Mouse (Mus musculus): ENCODE measurements around the gene Mier3. TPM values are rescaled to one million over a fixed set of nuclear protein-coding genes. Genes with fewer than 3 reads are reported as not detected.
"Not testable (repeated sequence)": the region's sequence is repeated elsewhere in the genome, so short reads cannot be mapped to it uniquely, and the experiment has no call there.

The Mier3 gene
- polyA plus RNA-seq, 1 experiment from 2014 or later: 20.6 TPM

DNA sequence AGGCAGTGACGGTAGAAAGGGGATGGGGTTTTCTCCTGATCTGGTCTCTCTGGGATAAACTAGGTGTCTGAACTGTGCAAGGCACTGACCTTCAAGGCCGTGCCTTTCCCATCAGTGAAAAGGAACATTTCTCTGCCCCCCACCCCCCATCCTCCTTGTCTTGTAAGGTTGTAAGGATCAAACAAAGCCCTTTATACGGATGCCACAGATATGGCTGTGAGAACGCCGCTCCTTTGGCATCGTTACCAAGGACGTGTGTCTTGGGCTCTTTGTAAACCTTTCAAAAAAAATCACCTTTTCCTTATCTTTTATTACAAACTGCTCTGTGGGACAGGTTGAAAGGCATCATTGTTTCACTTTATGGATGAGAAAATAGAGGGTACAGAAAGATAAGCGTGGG, 21.3 kb upstream of the Mier3 start:
- Histone ChIP-seq H3K9me3 (replicated peaks) (no peaks in the 10 kb centered on the region), H3K4me2 (no peak overlapping the region), H3K4me1 (peaks cover 19% of the 10 kb centered on the region), H3K36me3 (no peaks in the 10 kb centered on the region), H3K4me3 (replicated peaks) (no peak overlapping the region), H3K9ac (no peak overlapping the region), H3K27me3 (no peaks in the 10 kb centered on the region), H3K27ac (no peak overlapping the region)
- no peak for ATAC-seq (replicated peaks; ENCODE audit: low FRiP score)
- WGBS: 77% methylated on average over 8 of the region's 8 CpGs

DNA sequence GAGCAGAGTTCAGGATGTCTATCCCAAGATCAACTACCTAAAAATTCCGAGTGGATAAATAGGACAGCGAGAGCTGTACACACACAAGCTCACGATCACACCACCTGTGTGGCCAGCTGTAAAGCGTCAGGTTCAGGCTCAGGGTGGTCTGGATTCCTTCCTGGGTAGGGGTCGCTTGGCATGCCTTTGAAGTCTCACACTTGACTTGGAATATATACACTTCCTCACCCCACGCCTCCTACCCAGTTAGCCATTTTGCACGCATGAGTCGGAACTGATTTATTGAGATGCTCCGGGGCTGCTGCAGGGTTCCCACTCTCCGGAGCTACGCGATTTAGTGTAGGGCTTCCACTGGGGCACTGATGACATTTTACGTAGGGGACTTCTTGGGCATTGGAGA, 20.7 kb upstream of the Mier3 start:
- Histone ChIP-seq H3K27ac (no peak overlapping the region), H3K4me1 (peaks cover 19% of the 10 kb centered on the region), H3K4me2 (peak overlapping the region; percentile 33), H3K4me3 (replicated peaks) (no peak overlapping the region), H3K9ac (no peak overlapping the region), H3K27me3 (no peaks in the 10 kb centered on the region), H3K36me3 (no peaks in the 10 kb centered on the region), H3K9me3 (replicated peaks) (no peaks in the 10 kb centered on the region)
- ATAC-seq (replicated peaks; ENCODE audit: low FRiP score): 0 out of 2 replicates have a peak, but pooled peaks have one; percentile 35
- WGBS: 23% methylated on average over 13 of the region's 13 CpGs

DNA sequence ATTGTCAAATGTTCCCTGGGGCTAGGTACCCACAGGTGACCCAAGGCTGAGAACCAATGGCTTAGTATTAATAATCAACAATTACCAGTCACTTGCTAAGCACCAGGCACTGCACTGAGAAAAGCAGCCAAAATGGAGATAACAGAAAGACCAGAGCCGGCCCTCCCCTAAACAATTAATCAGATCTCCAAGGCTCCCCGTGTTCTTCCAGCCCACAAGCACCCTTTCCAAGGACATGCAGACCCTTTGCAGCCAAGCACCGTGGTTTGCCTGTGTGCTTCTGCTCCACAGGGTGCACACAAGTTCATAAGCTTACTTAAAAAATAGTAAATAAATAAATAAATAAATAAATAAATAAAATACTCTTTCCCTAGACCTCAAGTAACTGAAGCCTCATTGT, 20.2 kb upstream of the Mier3 start:
- Histone ChIP-seq H3K36me3 (no peaks in the 10 kb centered on the region), H3K27ac (no peak overlapping the region), H3K4me3 (replicated peaks) (no peak overlapping the region), H3K4me1 (peaks cover 19% of the 10 kb centered on the region), H3K9me3 (replicated peaks) (no peaks in the 10 kb centered on the region), H3K27me3 (no peaks in the 10 kb centered on the region), H3K9ac (no peak overlapping the region), H3K4me2 (peak overlapping the region; percentile 33)
- 56% methylated on average over 3 of the region's 3 CpGs for WGBS
- no peak for ATAC-seq (replicated peaks; ENCODE audit: low FRiP score)

DNA sequence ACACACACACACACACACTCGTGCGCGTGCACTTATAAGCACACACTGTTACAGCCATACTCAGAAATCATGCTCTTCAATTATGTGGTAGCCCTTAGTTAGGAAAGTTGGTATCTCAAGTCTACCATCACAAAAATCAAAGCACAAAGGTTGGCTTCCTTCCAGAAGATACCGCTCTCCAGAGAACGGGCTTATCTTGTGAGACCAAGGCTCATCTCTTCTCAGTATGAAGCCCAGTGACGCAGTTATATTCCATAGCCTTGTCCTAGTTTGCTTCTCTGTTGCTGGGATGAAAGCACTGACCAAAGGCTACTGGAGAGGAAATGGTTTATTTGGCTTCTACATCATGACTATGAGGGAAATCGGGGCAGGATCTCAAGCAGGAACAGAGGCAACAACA, 12.8 kb upstream of the Mier3 start:
- no peak overlapping the region for H3K4me2 ChIP-seq
- no peaks in the 10 kb centered on the region for H3K27me3 ChIP-seq
- no peaks in the 10 kb centered on the region for H3K9me3 ChIP-seq (replicated peaks)
- H3K27ac ChIP-seq: no peak overlapping the region
- H3K4me1 ChIP-seq: no peaks in the 10 kb centered on the region
- H3K9ac ChIP-seq: no peak overlapping the region
- no peak overlapping the region for H3K4me3 ChIP-seq (replicated peaks)
- H3K36me3 ChIP-seq: no peaks in the 10 kb centered on the region
- no peak for ATAC-seq (replicated peaks; ENCODE audit: low FRiP score)
- WGBS: 93% methylated on average over 7 of the region's 7 CpGs

DNA sequence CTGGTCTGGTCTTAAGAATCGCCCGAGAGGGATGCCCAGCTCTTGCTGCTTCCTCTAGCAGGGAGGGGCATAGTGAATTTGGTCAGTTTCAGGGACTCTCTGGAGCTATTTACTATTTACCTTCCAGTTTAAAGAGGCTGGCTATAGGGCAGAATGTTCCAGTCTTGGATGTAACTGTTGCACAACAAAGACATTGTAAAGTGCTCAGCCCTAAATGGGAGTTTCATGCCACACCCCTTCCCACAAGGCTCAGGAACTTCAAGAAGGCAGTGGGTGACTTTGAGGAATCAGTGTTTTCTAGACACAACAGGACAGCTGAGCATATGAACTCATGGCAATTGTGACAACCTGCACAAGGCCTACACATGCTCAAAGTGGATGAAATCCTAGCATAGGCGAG, 3.9 kb upstream of the Mier3 start:
- no peak for ATAC-seq (replicated peaks; ENCODE audit: low FRiP score)
- 87% methylated on average over 3 of the region's 3 CpGs for WGBS
- H3K9ac ChIP-seq: no peak overlapping the region
- H3K4me1 ChIP-seq: no peaks in the 10 kb centered on the region
- no peaks in the 10 kb centered on the region for H3K27me3 ChIP-seq
- no peak overlapping the region for H3K27ac ChIP-seq
- peaks cover 6% of the 10 kb centered on the region; the same call in 1 of the 2 replicates for H3K9me3 ChIP-seq (replicated peaks)
- H3K36me3 ChIP-seq: no peaks in the 10 kb centered on the region
- H3K4me2 ChIP-seq: no peak overlapping the region
- no peak overlapping the region for H3K4me3 ChIP-seq (replicated peaks)

DNA sequence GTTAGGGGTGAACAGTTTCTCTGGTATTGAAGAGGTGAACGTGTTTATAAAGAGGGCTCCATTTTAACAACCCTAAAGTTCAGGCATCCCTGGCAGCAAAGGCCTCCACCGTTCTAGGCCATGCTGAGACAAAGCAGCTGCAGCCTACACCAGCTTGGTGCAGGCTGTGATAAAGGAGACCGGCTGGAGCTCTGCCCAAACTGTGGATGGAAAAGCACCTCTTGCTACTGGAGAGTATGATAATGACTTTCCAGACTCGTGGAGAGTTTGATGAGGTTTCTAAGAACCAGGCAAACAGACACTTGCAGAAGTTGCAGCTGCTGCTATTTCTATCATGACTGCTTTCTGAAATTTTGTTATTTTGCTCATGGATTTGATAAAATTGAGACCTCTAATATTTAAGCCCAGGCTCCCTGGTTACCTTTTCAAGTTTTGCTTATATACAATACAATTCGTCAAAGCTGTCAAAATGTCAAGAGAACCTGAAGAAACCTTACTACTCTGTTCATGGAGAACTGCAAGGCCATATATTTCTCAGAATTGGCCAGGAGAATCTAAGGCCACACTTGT, 3.4 kb downstream of the Mier3 start:
- Histone ChIP-seq H3K4me2 (no peak overlapping the region), H3K27me3 (0 out of 2 replicates have a peak, but pooled peaks cover 4% of the 10 kb centered on the region), H3K9me3 (replicated peaks) (no peaks in the 10 kb centered on the region), H3K4me3 (replicated peaks) (no peak overlapping the region), H3K27ac (no peak overlapping the region), H3K4me1 (peaks cover 14% of the 10 kb centered on the region), H3K9ac (no peak overlapping the region), H3K36me3 (no peaks in the 10 kb centered on the region)
- 52% methylated on average over 5 of the region's 5 CpGs for WGBS
- ATAC-seq (replicated peaks; ENCODE audit: low FRiP score): no peak

DNA sequence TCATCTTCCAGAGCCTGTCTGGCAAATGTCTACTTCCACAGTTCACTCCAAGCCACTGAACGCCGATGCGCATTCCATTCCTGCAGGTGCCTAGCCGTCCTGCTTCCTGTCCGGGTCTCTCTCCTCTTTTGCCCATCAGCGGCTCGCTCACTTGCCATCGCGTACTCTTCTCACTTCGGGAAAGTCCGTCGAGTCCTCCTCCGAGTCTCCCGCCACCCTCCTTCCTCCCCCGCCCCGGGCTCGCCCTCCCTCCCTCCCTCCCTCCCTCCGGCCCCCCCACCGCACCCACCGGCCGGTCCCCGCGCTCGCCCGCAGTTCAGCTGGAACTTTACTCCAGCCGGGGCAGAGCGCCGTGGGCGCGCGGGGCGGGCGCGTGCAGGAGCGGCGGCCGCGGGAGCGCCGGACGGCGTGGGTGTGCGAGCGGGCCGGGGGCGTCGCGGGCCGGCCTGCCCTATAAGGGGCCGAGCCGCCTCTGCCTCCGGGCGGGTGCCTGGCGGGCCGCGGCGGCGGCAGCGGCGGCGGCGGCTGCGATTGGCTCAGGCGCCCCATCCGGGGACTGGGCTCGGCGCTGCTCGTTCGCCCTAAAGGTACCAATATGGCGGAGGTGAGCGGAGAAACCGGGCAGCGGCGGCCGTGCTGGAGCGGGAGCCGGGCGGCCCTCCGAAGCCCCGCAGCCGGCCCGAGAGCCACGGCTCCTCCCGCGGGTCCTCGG, 5.1 kb downstream of the Mier3 start:
- Histone ChIP-seq H3K27ac (peak overlapping the region; percentile 97), H3K4me3 (replicated peaks) (peak overlapping the region; percentile 92), H3K9ac (peak overlapping the region; percentile 98), H3K27me3 (0 out of 2 replicates have a peak, but pooled peaks cover 4% of the 10 kb centered on the region), H3K4me1 (peaks cover 14% of the 10 kb centered on the region), H3K9me3 (replicated peaks) (no peaks in the 10 kb centered on the region), H3K36me3 (peaks cover 9% of the 10 kb centered on the region), H3K4me2 (peak overlapping the region; percentile 89)
- WGBS: under 1% methylated on average over 74 of the region's 86 CpGs
- peak; percentile 97 for ATAC-seq (replicated peaks; ENCODE audit: low FRiP score)

DNA sequence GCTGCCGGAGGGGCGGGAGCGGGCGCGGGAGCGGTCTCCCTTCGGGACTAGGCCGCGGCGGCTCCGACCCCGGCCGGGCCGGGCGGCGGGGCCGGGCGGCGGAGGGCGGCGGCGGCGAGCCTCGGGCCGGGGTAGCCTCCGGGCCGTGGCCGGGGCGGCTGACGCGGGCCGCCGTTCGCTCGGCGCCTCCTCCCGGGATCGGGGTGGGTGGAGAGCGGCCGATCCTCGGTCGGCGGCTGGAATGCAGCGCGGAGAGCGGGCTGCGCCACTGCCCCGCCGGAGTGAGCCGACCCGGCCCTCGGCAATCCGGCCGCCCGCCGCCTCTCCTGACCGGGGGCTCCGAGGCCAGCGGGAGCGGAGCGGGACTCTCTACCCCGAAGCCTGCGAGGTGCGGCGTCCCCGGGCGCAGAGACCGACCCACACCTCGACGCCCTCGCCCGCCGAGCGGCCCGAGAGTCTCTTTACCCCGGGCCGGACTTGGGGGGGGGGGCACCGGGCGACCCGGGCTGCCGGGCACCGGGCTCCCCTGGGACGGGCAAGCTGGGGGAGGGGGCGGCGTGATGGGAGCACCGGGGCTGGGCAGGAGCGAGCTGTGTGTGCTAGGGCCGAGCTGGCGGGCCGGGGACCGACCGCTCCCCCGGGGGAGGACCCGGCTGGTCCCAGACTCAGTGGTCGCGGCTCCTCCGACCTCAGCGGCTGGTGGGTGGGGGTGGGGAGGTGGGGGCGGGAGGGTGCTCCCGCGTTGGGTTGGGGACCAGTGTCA, 5.9 kb downstream of the Mier3 start:
- peak; percentile 69 for ATAC-seq (replicated peaks; ENCODE audit: low FRiP score)
- whole genome bisulfite sequencing: under 1% methylated on average over 74 of the region's 101 CpGs

DNA sequence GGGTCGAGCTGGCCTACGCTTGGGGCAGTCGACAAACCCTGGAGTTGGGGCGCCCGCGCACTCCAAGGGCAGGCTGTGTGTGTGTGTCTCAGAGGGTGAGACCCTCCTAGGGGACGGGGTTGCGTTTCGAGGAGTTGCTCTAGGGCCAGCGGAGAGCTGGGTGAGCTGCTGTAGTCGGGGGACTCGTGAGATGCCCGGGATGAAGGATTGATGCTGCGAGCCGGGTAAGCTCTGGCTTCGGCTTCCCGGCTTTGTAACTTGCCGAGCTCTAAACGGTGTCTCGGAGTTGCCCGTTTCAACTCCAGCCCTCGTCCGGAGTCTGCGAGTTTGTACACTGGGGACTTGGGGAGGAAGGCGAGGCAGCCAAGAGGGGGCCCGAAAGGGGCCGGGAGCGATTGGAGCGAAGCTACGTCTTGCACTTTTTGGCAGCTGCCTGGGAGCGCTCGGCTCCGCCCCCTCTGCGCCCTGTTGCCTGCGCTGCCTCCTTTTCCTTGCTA, 6.6 kb downstream of the Mier3 start:
- H3K9me3 ChIP-seq (replicated peaks): no peaks in the 10 kb centered on the region
- H3K36me3 ChIP-seq: peaks cover 20% of the 10 kb centered on the region
- H3K4me2 ChIP-seq: peak overlapping the region; percentile 89
- 0 out of 2 replicates have a peak, but pooled peaks cover 4% of the 10 kb centered on the region for H3K27me3 ChIP-seq
- H3K4me3 ChIP-seq (replicated peaks): peak overlapping the region; percentile 92
- H3K4me1 ChIP-seq: peaks cover 14% of the 10 kb centered on the region
- peak; percentile 61 for ATAC-seq (replicated peaks; ENCODE audit: low FRiP score)
- 1% methylated on average over 35 of the region's 35 CpGs for WGBS
- H3K9ac ChIP-seq: peak overlapping the region; percentile 98
- H3K27ac ChIP-seq: peak overlapping the region; percentile 97

More for the DNA sequence above, 5.9 kb downstream of the Mier3 start:
- peak overlapping the region; percentile 92 for H3K4me3 ChIP-seq (replicated peaks)
- peaks cover 13% of the 10 kb centered on the region for H3K36me3 ChIP-seq
- peak overlapping the region; percentile 97 for H3K27ac ChIP-seq
- peak overlapping the region; percentile 89 for H3K4me2 ChIP-seq
- peak overlapping the region; percentile 98 for H3K9ac ChIP-seq
- H3K27me3 ChIP-seq: 0 out of 2 replicates have a peak, but pooled peaks cover 4% of the 10 kb centered on the region
- H3K9me3 ChIP-seq (replicated peaks): no peaks in the 10 kb centered on the region
- peaks cover 14% of the 10 kb centered on the region for H3K4me1 ChIP-seq

DNA sequence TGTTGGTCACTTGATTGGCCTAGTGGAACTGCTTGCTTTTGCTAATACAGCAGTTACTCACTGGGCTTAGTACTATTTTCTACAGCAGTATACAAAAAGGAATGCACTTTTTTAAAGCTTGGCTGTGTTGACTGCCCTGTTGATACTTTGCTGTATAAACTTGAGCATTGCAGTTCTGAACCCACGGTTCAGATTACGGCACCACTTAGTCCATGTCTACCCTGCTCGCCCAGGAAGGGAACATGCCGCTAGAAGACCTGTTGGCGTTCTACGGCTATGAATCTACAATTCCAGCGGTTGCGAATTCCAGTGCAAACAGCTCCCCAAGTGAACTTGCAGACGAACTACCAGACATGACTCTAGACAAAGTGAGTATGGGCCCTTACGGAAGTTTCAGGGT, 22.6 kb downstream of the Mier3 start:
- Histone ChIP-seq H3K4me1 (no peaks in the 10 kb centered on the region), H3K36me3 (peaks cover 70% of the 10 kb centered on the region), H3K4me3 (replicated peaks) (no peak overlapping the region), H3K27ac (no peak overlapping the region), H3K27me3 (no peaks in the 10 kb centered on the region), H3K4me2 (no peak overlapping the region), H3K9ac (no peak overlapping the region), H3K9me3 (replicated peaks) (no peaks in the 10 kb centered on the region)
- no peak for ATAC-seq (replicated peaks; ENCODE audit: low FRiP score)
- WGBS: 96% methylated on average over 10 of the region's 10 CpGs

DNA sequence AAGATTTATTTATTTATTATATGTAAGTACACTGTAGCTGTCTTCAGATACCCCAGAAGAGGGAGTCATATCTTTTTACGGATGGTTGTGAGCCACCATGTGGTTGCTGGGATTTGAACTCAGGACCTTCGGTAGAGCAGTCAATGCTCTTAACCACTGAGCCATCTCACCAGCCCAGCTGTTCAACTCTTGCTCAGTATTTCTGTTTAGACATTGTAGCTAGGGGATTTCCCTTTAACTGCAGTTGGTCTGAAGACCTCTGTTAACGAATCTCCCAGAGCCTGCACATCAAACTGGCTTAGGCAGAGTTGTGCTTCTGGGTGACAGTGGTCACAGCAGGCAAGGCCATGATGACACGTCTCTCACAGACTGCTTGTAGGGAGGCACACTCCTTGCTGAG, 23.2 kb downstream of the Mier3 start:
- H3K27me3 ChIP-seq; H3K9me3 ChIP-seq (replicated peaks); H3K4me2 ChIP-seq; H3K9ac ChIP-seq; H3K4me3 ChIP-seq (replicated peaks); H3K27ac ChIP-seq; ATAC-seq (replicated peaks; ENCODE audit: low FRiP score); H3K4me1 ChIP-seq: not testable (repeated sequence)
- WGBS: 92% methylated on average over 4 of the region's 4 CpGs
- H3K36me3 ChIP-seq: peaks cover 76% of the 10 kb centered on the region

DNA sequence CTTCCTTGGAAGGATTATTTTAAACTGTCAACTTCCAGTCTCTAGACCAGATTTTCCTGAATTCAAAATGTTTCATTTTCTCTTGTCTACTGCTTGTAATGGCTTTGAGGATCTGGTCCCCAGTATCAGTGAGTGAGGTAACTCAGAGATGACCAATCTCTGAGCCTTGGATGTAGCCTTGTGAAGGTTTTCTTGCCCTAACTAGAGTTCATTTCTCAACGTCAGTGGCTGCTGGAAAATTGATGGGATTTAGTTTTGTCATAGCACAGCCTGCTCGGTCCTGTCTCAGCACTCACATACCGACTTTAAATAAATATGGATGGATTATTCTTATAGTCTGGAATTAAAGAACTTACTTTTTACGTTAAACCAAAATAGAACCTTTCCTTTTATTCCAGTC, 29.8 kb downstream of the Mier3 start:
- no peaks in the 10 kb centered on the region for H3K9me3 ChIP-seq (replicated peaks)
- no peak for ATAC-seq (replicated peaks; ENCODE audit: low FRiP score)
- no peaks in the 10 kb centered on the region for H3K27me3 ChIP-seq
- H3K9ac ChIP-seq: no peak overlapping the region
- 88% methylated on average over 4 of the region's 4 CpGs for WGBS
- peaks cover 96% of the 10 kb centered on the region for H3K36me3 ChIP-seq
- H3K27ac ChIP-seq: no peak overlapping the region
- H3K4me3 ChIP-seq (replicated peaks): no peak overlapping the region
- no peaks in the 10 kb centered on the region for H3K4me1 ChIP-seq
- no peak overlapping the region for H3K4me2 ChIP-seq

All from kidney, embryonic 15.5 days (tissue).